Comparison of ENCODE assay signal across 8 mouse cellular contexts in genomic region chr8:107519860-107520259, GRCm38 (mm10).
DNase-seq lines count a peak whose midpoint lies in the region; ATAC-seq lines count a peak whose summit lies in the region.

No protein-coding gene starts in this region.

- no peaks in the 10 kb centered on the region for H3K27me3 ChIP-seq in heart, embryonic 11.5 days (ENCODE audit: control insufficient read depth, insufficient read depth, low read length)
- no peaks in the 10 kb centered on the region for H3K27me3 ChIP-seq in heart, embryonic 15.5 days

- no peaks in the 10 kb centered on the region for H3K9me3 ChIP-seq in heart, embryonic 11.5 days (replicated peaks; ENCODE audit: control insufficient read depth, low read length)
- no peaks in the 10 kb centered on the region for H3K9me3 ChIP-seq in heart, embryonic 15.5 days (replicated peaks)

- H3K27ac ChIP-seq in heart, embryonic 11.5 days (ENCODE audit: low read depth, low read length) = no peak overlapping the region
- peak overlapping the region; percentile 28 for H3K27ac ChIP-seq in heart, embryonic 15.5 days

- DNase-seq in heart, adult 11 months = peak; percentile 96
- DNase-seq in embryo, embryonic 9.5 days (ENCODE audit: extremely low spot score) = peak; percentile 42
- DNase-seq in kidney, postnatal 14 days = peak; percentile 55
- DNase-seq in retina, embryonic 14.5 days (ENCODE audit: low spot score) = peak; percentile 62
- DNase-seq in spleen, postnatal 4 days (ENCODE audit: low spot score in 2 of 2) = no peak
- DNase-seq in cerebellum, adult 11-12 months = no peak

- ATAC-seq in heart, embryonic 11.5 days (replicated peaks; ENCODE audit: insufficient number of reproducible peaks, low FRiP score, low TSS enrichment) = no peak
- no peak; the same call in 1 of the 2 replicates for ATAC-seq in heart, embryonic 15.5 days (replicated peaks; ENCODE audit: insufficient number of reproducible peaks, insufficient read depth, low FRiP score, low read depth)

- no peaks in the 10 kb centered on the region for H3K4me1 ChIP-seq in heart, embryonic 11.5 days (ENCODE audit: control insufficient read depth, insufficient read depth, low read length)
- no peaks in the 10 kb centered on the region; the same call in 1 of the 2 replicates for H3K4me1 ChIP-seq in heart, embryonic 15.5 days (replicated peaks)

- H3K36me3 ChIP-seq in heart, embryonic 11.5 days (ENCODE audit: control insufficient read depth, insufficient read depth, low read length) = no peaks in the 10 kb centered on the region
- H3K36me3 ChIP-seq in heart, embryonic 15.5 days = 0 out of 2 replicates have a peak, but pooled peaks cover 6% of the 10 kb centered on the region

- no peak overlapping the region for H3K4me3 ChIP-seq in heart, embryonic 11.5 days (ENCODE audit: low read depth, low read length)
- no peak overlapping the region for H3K4me3 ChIP-seq in heart, embryonic 15.5 days

- WGBS in heart, embryonic 11.5 days (ENCODE audit: insufficient replicate concordance) = 20% methylated on average over 4 of the region's 4 CpGs
- 17% methylated on average over 4 of the region's 4 CpGs for WGBS in heart, embryonic 15.5 days

- H3K4me2 ChIP-seq in heart, embryonic 11.5 days = no peak overlapping the region
- no peak overlapping the region for H3K4me2 ChIP-seq in heart, embryonic 15.5 days

- no peak overlapping the region for H3K9ac ChIP-seq in heart, embryonic 11.5 days (ENCODE audit: low read depth, low read length)
- no peak overlapping the region for H3K9ac ChIP-seq in heart, embryonic 15.5 days

Comparison
In these comparisons a context has a peak if more than half of its experiments do, and no peak if none do; other contexts are left out.
1. DNase-seq: peak in heart, adult 11 months (single experiment), embryo, embryonic 9.5 days (single experiment), kidney, postnatal 14 days (single experiment) and retina, embryonic 14.5 days (single experiment); none in spleen, postnatal 4 days (0 of 2) and cerebellum, adult 11-12 months (single experiment).